Comparison of ENCODE assay signal across 16 mouse cellular contexts in genomic region chr12:40438049-40438448, GRCm38 (mm10).
"Had no signal": no experiment of that assay in that cellular context is flagged by ENCODE, and none has a peak within 500 bp of the region (broad histone marks: within the 10 kb centered on the region; RNA-seq: fewer than 3 reads in every experiment).

No protein-coding gene starts in this region.

- H3K36me3 ChIP-seq: limb, embryonic 12.5 days; liver, embryonic 13.5 days; lung, embryonic 15.5 days; midbrain, embryonic 12.5 days; neural tube, embryonic 15.5 days had no signal

- H3K27me3 ChIP-seq: limb, embryonic 12.5 days; liver, embryonic 13.5 days; lung, embryonic 15.5 days; megakaryocyte, embryonic 14.5 days; midbrain, embryonic 12.5 days; neural tube, embryonic 15.5 days had no signal

- H3K9me3 ChIP-seq: limb, embryonic 12.5 days; liver, embryonic 13.5 days; lung, embryonic 15.5 days; megakaryocyte, embryonic 14.5 days; midbrain, embryonic 12.5 days; neural tube, embryonic 15.5 days had no signal

- H3K4me2 ChIP-seq: limb, embryonic 12.5 days; liver, embryonic 13.5 days; lung, embryonic 15.5 days; midbrain, embryonic 12.5 days; neural tube, embryonic 15.5 days had no signal

- DNase-seq: kidney, adult 18-20 months; liver; liver, embryonic 13.5 days; liver, postnatal 0 days; lung, postnatal 14 days; right cerebral cortex, adult 18-20 months; right cerebral cortex, postnatal 25 days; thymus, postnatal 4 days had no signal

- H3K27ac ChIP-seq: layer of hippocampus, adult 2 months; limb, embryonic 12.5 days; liver, embryonic 13.5 days; lung, embryonic 15.5 days; macrophage; midbrain, embryonic 12.5 days; neural tube, embryonic 15.5 days; stomach, postnatal 0 days had no signal

- H3K4me1 ChIP-seq: limb, embryonic 12.5 days had no signal

- H3K9ac ChIP-seq: limb, embryonic 12.5 days; liver, embryonic 13.5 days; liver, postnatal 0 days; lung, embryonic 15.5 days; midbrain, embryonic 12.5 days; neural tube, embryonic 15.5 days had no signal

- ATAC-seq: liver, postnatal 0 days had no signal

- H3K4me3 ChIP-seq: layer of hippocampus, adult 2 months; limb, embryonic 12.5 days; liver, embryonic 13.5 days; lung, embryonic 15.5 days; megakaryocyte, embryonic 14.5 days; midbrain, embryonic 12.5 days; neural tube, embryonic 15.5 days had no signal
